Mouse (Mus musculus): Measurements from ENCODE around the gene Ankle1. TPM values are rescaled to one million over a fixed set of nuclear protein-coding genes. Genes with fewer than 3 reads are reported as not detected.

Gene Ankle1
- polyA plus RNA-seq (2015; fragmentation: Nextera tagmentation; extraction: Ambion mirVana): 32.9 and 33.8 TPM in 2 replicates

DNA sequence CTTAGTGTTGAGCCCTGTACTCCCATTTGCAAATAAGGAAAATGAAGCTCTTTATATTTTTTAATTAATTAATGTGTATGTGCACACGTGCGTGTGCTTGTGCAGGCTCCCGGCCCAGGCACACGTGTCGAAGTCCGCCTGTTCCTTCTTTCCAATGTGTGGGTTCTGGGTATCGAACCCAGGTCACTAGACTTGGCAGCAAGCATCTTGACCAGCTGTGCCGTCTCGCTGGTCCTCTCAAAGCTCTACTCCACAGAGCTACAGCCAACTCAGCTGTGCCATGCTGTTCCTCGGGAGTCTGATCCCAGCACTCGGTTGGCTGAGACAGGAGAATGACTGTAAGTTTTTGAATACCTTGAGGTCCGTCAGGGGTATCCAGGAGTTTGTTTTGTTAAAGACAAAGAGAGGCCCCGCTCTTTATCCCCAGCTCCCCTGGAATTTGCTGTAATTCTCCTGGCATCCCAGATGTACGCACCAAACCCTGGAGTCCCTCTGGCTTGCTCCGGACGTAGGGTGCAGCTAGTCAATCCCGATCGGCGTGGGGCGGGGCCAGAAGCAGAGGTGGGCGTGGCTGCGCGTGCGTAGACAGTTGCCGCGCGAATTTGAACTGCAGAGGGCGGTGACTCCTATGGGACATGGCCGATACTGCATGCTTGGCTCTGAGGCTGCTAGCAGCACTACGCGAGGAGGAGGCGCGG lies at the start of gene Ankle1:
Gene Ankle1 (plus strand): TSS at position 610 of the 698 bp plus-strand sequence.
- Histone ChIP-seq H3K4me1 (ENCODE audit: control insufficient read depth, insufficient read depth, low read length) (peaks cover 17% of the 10 kb centered on the region), H3K36me3 (ENCODE audit: control insufficient read depth, insufficient read depth) (peaks cover 15% of the 10 kb centered on the region), H3K27ac (ENCODE audit: low read length) (peak within 1 kb of the TSS; percentile 38), H3K4me3 (ENCODE audit: low read length) (peak within 1 kb of the TSS; percentile 80), H3K9me3 (replicated peaks; ENCODE audit: control insufficient read depth, low read length) (no peaks in the 10 kb centered on the region), H3K4me2 (ENCODE audit: low read depth, low read length) (peak within 1 kb of the TSS; percentile 96), H3K27me3 (ENCODE audit: control insufficient read depth, insufficient read depth, low read length) (no peaks in the 10 kb centered on the region), H3K9ac (ENCODE audit: low read length) (peak within 1 kb of the TSS; percentile 85)
- WGBS: 15% methylated on average over 33 of the region's 33 CpGs
- ATAC-seq (replicated peaks; ENCODE audit: extremely low read depth, insufficient read depth, low FRiP score): peak; percentile 89

DNA sequence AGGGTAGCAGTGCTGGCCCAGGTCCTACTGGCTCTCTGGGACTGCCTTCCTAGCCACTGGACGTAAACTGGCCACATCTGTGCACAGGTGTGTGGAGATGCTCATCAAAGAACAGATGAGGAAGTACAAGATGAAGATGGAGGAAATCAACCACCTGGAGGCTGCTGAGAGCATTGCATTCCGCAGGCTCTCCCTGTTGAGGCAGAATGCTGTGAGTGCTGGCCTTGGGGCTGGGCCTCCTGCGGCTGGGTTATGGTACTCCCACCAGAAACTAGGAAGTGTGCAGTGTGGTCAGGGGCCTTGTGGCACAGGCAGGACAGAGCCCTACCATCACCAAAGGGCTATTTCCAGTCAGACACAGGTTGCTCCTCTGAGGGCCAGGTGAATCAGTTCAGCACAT lies 47.8 kb upstream of the Ankle1 start:
- Histone ChIP-seq H3K27me3 (ENCODE audit: control insufficient read depth, insufficient read depth, low read length) (no peaks in the 10 kb centered on the region), H3K36me3 (ENCODE audit: control insufficient read depth, insufficient read depth) (peaks cover 48% of the 10 kb centered on the region), H3K9me3 (replicated peaks; ENCODE audit: control insufficient read depth, low read length) (no peaks in the 10 kb centered on the region), H3K9ac (ENCODE audit: low read length) (no peak overlapping the region), H3K4me2 (ENCODE audit: low read depth, low read length) (no peak overlapping the region), H3K27ac (ENCODE audit: low read length) (no peak overlapping the region), H3K4me3 (ENCODE audit: low read length) (no peak overlapping the region), H3K4me1 (ENCODE audit: control insufficient read depth, insufficient read depth, low read length) (no peaks in the 10 kb centered on the region)
- ATAC-seq (replicated peaks; ENCODE audit: extremely low read depth, insufficient read depth, low FRiP score): no peak
- WGBS: 86% methylated on average over 3 of the region's 3 CpGs

DNA sequence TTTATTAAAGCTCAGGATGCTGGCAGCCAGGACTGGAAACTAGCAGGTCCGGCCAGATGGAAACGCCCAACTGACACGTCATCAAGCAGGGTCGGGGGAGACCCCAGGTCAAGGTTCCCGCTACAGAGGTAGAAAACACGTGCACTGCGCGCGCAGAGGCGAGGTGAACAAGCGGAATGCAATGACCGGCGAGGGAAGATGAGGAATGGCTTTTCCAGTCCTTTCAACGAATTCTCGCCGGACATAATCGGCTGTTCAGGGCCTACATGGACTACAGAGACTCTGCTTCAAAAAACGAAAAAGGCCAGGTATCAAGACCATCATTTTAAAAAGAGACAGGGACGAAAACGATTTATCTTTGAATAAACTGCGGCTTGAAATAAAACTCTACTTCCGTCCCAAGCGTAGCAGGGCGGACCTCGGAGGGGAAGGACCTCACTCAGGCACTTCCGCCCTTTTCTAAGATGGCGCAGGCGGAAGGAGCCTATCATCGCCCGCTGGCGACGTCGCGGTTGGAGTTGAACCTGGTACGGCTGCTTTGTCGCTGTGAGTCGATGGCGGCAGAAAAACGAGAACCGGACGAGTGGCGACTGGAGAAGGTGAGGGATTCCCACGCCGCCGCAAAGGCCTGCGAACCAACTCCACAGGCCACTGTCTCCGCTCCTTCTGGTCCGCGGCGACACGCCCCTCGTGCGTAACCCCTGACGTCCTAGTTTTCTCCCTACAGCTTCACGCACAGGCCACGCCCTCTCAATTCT lies 38.9 kb upstream of the Ankle1 start, which contains the start of gene Use1:
Gene Use1 (plus strand): TSS at position 78 of the 758 bp plus-strand sequence.
- peak within 1 kb of the TSS; percentile 82 for H3K9ac ChIP-seq (ENCODE audit: low read length)
- H3K4me2 ChIP-seq (ENCODE audit: low read depth, low read length): peak within 1 kb of the TSS; percentile 95
- peak within 1 kb of the TSS; percentile 93 for H3K27ac ChIP-seq (ENCODE audit: low read length)
- peak; percentile 84 for ATAC-seq (replicated peaks; ENCODE audit: extremely low read depth, insufficient read depth, low FRiP score)
- H3K27me3 ChIP-seq (ENCODE audit: control insufficient read depth, insufficient read depth, low read length): no peaks in the 10 kb centered on the region
- H3K4me1 ChIP-seq (ENCODE audit: control insufficient read depth, insufficient read depth, low read length): peaks cover 21% of the 10 kb centered on the region
- no peaks in the 10 kb centered on the region for H3K9me3 ChIP-seq (replicated peaks; ENCODE audit: control insufficient read depth, low read length)
- H3K4me3 ChIP-seq (ENCODE audit: low read length): peak within 1 kb of the TSS; percentile 78
- under 1% methylated on average over 56 of the region's 56 CpGs for WGBS
- peaks cover 3% of the 10 kb centered on the region; the same call in 1 of the 2 replicates for H3K36me3 ChIP-seq (ENCODE audit: control insufficient read depth, insufficient read depth)

DNA sequence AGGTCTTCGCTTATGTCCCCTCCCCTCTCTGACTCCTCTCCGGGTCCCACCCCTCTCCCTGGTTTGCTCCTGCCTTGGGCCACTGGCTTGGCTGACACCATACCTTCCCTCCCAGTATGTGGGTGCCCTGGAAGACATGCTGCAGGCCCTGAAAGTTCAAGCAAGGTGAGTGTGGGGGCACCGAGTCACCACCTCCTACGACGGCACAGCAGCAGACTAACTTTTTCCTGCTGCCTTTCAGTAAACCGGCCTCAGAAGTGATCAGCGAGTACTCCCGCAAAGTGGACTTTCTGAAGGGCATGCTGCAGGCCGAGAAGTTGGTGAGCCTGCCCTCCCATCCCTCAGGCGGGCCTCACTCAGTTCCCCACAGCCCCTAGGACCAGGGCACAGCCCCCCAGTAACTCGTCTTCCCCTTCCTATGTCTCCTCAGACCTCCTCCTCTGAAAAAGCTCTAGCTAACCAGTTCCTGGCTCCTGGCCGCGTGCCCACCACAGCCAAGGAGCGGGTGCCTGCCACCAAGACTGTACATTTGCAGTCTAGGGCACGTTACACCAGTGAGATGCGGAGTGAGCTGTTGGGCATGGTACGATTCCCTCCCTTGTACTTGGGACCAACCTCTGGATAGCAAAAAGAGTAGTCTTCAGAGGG lies 38.2 kb upstream of the Ankle1 start:
- ATAC-seq (replicated peaks; ENCODE audit: extremely low read depth, insufficient read depth, low FRiP score): no peak
- Histone ChIP-seq H3K4me1 (ENCODE audit: control insufficient read depth, insufficient read depth, low read length) (peaks cover 21% of the 10 kb centered on the region), H3K9ac (ENCODE audit: low read length) (peak overlapping the region; percentile 82), H3K4me2 (ENCODE audit: low read depth, low read length) (peak overlapping the region; percentile 95), H3K9me3 (replicated peaks; ENCODE audit: control insufficient read depth, low read length) (no peaks in the 10 kb centered on the region), H3K27ac (ENCODE audit: low read length) (peak overlapping the region; percentile 93), H3K4me3 (ENCODE audit: low read length) (peak overlapping the region; percentile 78), H3K27me3 (ENCODE audit: control insufficient read depth, insufficient read depth, low read length) (no peaks in the 10 kb centered on the region), H3K36me3 (ENCODE audit: control insufficient read depth, insufficient read depth) (peaks cover 3% of the 10 kb centered on the region; the same call in 1 of the 2 replicates)
- WGBS: 31% methylated on average over 17 of the region's 17 CpGs

DNA sequence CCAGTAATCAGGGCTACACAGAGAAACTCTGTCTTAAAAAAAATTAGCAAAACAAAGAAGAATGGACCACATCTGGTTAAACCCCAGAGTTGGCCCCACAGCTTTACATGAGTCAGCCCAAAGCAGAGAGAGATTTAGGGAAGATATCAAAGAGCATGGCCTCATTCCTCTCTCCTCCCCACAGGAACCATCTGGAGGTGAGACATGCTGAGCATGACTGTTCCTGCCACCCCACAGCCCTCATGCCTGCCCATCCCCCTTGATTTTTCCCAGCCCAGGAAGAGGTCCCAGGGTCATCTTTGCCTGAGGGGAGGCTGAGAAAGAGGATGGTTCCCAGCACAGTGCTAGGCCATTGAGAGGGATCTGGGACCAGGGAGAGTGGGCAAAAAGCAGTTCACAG lies 37.4 kb upstream of the Ankle1 start:
- H3K27ac ChIP-seq (ENCODE audit: low read length): no peak overlapping the region; the same call in 1 of the 2 replicates
- no peak overlapping the region for H3K4me3 ChIP-seq (ENCODE audit: low read length)
- H3K27me3 ChIP-seq (ENCODE audit: control insufficient read depth, insufficient read depth, low read length): no peaks in the 10 kb centered on the region
- H3K9ac ChIP-seq (ENCODE audit: low read length): peak overlapping the region; percentile 82; the same call in 1 of the 2 replicates
- peaks cover 21% of the 10 kb centered on the region for H3K4me1 ChIP-seq (ENCODE audit: control insufficient read depth, insufficient read depth, low read length)
- no peak for ATAC-seq (replicated peaks; ENCODE audit: extremely low read depth, insufficient read depth, low FRiP score)
- H3K36me3 ChIP-seq (ENCODE audit: control insufficient read depth, insufficient read depth): peaks cover 3% of the 10 kb centered on the region; the same call in 1 of the 2 replicates
- H3K4me2 ChIP-seq (ENCODE audit: low read depth, low read length): peak overlapping the region; percentile 95; the same call in 1 of the 2 replicates
- no peaks in the 10 kb centered on the region for H3K9me3 ChIP-seq (replicated peaks; ENCODE audit: control insufficient read depth, low read length)

DNA sequence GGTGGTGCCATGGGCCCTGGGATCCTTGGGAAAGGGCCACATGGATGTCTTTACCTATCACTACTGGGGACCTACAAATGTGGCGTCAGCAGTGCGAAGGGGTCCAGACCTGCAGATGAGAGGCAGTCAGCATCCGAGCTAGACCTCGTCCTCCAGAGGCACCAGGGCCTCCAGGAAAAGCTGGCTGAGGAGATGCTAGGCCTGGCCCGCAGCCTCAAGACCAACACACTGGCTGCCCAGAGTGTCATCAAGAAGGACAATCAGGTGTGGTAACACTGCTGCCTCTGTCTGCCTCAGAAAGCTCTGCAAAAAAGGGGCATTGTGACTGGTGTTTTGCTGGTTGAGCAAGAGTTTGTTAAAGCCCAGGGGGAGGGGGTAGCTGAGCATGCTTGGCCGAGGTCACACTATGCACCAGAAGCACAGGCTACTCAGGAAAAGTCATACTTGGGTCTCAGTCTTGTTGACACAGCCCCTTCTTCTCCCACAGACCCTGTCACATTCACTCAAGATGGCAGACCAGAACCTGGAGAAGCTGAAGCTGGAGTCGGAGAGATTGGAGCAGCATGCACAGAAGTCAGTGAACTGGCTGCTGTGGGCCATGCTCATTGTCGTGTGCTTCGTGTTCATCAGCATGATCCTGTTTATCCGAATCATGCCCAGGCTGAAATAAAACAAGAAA lies 36.6 kb upstream of the Ankle1 start:
- Histone ChIP-seq H3K4me3 (ENCODE audit: low read length) (no peak overlapping the region), H3K4me1 (ENCODE audit: control insufficient read depth, insufficient read depth, low read length) (peaks cover 21% of the 10 kb centered on the region), H3K9ac (ENCODE audit: low read length) (no peak overlapping the region), H3K9me3 (replicated peaks; ENCODE audit: control insufficient read depth, low read length) (no peaks in the 10 kb centered on the region), H3K27ac (ENCODE audit: low read length) (no peak overlapping the region), H3K4me2 (ENCODE audit: low read depth, low read length) (no peak overlapping the region), H3K27me3 (ENCODE audit: control insufficient read depth, insufficient read depth, low read length) (no peaks in the 10 kb centered on the region), H3K36me3 (ENCODE audit: control insufficient read depth, insufficient read depth) (peaks cover 10% of the 10 kb centered on the region)
- no peak for ATAC-seq (replicated peaks; ENCODE audit: extremely low read depth, insufficient read depth, low FRiP score)
- WGBS: 94% methylated on average over 10 of the region's 10 CpGs

DNA sequence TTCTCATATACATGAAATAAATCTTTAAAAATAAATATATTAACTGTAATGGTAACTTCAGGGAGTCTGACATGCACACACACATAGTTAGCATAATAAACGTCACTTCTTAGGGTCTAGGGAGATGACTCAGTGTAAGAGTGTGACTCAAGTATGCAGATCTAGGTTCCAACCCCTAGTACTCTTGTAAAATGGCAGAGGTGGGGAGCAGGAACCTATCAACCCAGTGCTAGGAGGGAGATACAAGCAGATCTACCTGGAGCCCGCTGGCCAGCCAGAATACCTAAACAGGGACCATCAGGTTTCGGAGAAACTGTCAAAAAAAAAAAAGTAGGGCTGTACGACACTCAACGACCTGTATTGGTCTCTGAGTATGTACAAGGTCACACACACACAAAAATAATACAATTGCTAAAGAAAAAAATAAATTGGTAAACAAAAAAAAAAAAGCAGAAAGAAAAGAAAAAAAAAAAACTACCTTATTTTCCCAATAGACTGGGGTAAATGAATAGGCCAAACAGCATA lies 35.0 kb upstream of the Ankle1 start:
- H3K27me3 ChIP-seq (ENCODE audit: control insufficient read depth, insufficient read depth, low read length): no peaks in the 10 kb centered on the region
- H3K4me3 ChIP-seq (ENCODE audit: low read length): peak overlapping the region; percentile 87
- no peak for ATAC-seq (replicated peaks; ENCODE audit: extremely low read depth, insufficient read depth, low FRiP score)
- H3K9ac ChIP-seq (ENCODE audit: low read length): peak overlapping the region; percentile 85
- WGBS: 15% methylated on average over 5 of the region's 5 CpGs
- peak overlapping the region; percentile 90 for H3K27ac ChIP-seq (ENCODE audit: low read length)
- peaks cover 28% of the 10 kb centered on the region for H3K4me1 ChIP-seq (ENCODE audit: control insufficient read depth, insufficient read depth, low read length)
- no peaks in the 10 kb centered on the region for H3K9me3 ChIP-seq (replicated peaks; ENCODE audit: control insufficient read depth, low read length)
- H3K36me3 ChIP-seq (ENCODE audit: control insufficient read depth, insufficient read depth): peaks cover 16% of the 10 kb centered on the region
- H3K4me2 ChIP-seq (ENCODE audit: low read depth, low read length): peak overlapping the region; percentile 66

DNA sequence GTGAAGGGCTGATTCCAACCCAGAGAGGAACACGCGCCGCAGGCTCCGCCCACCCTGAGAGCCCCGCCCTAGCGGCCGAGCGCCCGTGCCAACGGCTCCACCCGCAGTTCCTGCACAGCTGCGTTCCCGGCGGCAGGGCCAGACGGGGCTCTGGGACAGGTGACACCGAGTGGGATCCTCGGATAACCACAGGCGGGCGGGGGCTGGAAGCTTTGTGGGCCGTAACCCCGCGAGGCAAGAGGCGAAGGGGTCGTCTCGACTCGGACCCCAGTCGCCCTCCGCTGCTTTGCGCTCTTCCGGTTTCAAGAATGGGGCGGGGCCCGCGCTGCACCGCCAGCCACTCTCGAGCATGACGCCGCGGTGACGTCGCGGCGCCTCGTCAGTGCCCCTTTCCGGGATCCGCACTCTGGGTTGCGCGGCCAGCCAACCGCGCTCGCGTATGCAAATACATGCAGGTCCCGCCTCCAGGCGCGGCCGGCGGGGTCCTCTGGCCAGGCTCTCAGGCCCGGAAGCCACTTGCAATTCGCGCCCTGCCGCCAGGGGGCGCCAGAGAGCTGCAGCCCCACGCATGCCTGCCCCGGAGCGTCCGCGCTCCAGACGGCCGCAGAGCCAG lies 34.5 kb upstream of the Ankle1 start, which contains the start of gene Ocel1:
Gene Ocel1 (plus strand): TSS at position 63 of the 613 bp plus-strand sequence.
- peak; percentile 85 for ATAC-seq (replicated peaks; ENCODE audit: extremely low read depth, insufficient read depth, low FRiP score)
- WGBS: 1% methylated on average over 67 of the region's 68 CpGs
- H3K9ac ChIP-seq (ENCODE audit: low read length): peak within 1 kb of the TSS; percentile 85

More for the DNA sequence above, 34.5 kb upstream of the Ankle1 start, which contains the start of gene Ocel1:
- Histone ChIP-seq H3K36me3 (ENCODE audit: control insufficient read depth, insufficient read depth) (peaks cover 16% of the 10 kb centered on the region), H3K9me3 (replicated peaks; ENCODE audit: control insufficient read depth, low read length) (no peaks in the 10 kb centered on the region), H3K27me3 (ENCODE audit: control insufficient read depth, insufficient read depth, low read length) (no peaks in the 10 kb centered on the region), H3K4me2 (ENCODE audit: low read depth, low read length) (peak within 1 kb of the TSS; percentile 66), H3K27ac (ENCODE audit: low read length) (peak within 1 kb of the TSS; percentile 90), H3K4me3 (ENCODE audit: low read length) (peak within 1 kb of the TSS; percentile 87), H3K4me1 (ENCODE audit: control insufficient read depth, insufficient read depth, low read length) (peaks cover 32% of the 10 kb centered on the region)

Data from heart, embryonic 16.5 days (tissue).